18 mouse cellular contexts compared by ENCODE assay signal in genomic region chr1:178765650-178766049, GRCm38 (mm10).
"Had no signal": no experiment of that assay in that cellular context is flagged by ENCODE, and none has a peak within 500 bp of the region (broad histone marks: within the 10 kb centered on the region; RNA-seq: fewer than 3 reads in every experiment).

No protein-coding gene starts in this region.

- H3K4me1 ChIP-seq: megakaryocyte, embryonic 14.5 days; midbrain, embryonic 12.5 days; midbrain, embryonic 15.5 days had no signal

- H3K9me3 ChIP-seq: midbrain, embryonic 12.5 days; midbrain, embryonic 15.5 days; neural tube, embryonic 13.5 days; neural tube, embryonic 15.5 days had no signal

- H3K9ac ChIP-seq: liver, embryonic 14.5 days; lung, embryonic 14.5 days; midbrain, embryonic 12.5 days; midbrain, embryonic 15.5 days; neural tube, embryonic 13.5 days; neural tube, embryonic 15.5 days had no signal

- ATAC-seq: midbrain, embryonic 15.5 days had no signal

- H3K27me3 ChIP-seq: megakaryocyte, embryonic 14.5 days; midbrain, embryonic 12.5 days; midbrain, embryonic 15.5 days; neural tube, embryonic 13.5 days; neural tube, embryonic 15.5 days had no signal

- H3K27ac ChIP-seq: liver, embryonic 14.5 days; midbrain, embryonic 12.5 days; midbrain, embryonic 15.5 days; neural tube, embryonic 13.5 days; neural tube, embryonic 15.5 days had no signal

- H3K4me3 ChIP-seq: megakaryocyte, embryonic 14.5 days; midbrain, embryonic 12.5 days; midbrain, embryonic 15.5 days; neural tube, embryonic 13.5 days; neural tube, embryonic 15.5 days had no signal

- H3K36me3 ChIP-seq: midbrain, embryonic 12.5 days; midbrain, embryonic 15.5 days; neural tube, embryonic 13.5 days; neural tube, embryonic 15.5 days had no signal

- DNase-seq: lung, adult 18-20 months; lung, postnatal 10 days; lung, postnatal 4 days; retina, postnatal 1 day; right cerebral cortex, adult 18-20 months; right cerebral cortex, postnatal 25 days; right cerebral cortex, postnatal 4 days; spleen, adult 18-20 months; thymus, adult 2 months; thymus, postnatal 25 days; thymus, postnatal 4 days had no signal
